Mouse (Mus musculus): ENCODE measurements around the gene Rprd2. TPM values are rescaled to one million over a fixed set of nuclear protein-coding genes. Genes with fewer than 3 reads are reported as not detected.
"Not testable (repeated sequence)": the region's sequence is repeated elsewhere in the genome, so short reads cannot be mapped to it uniquely, and the experiment has no call there.

Rprd2 gene
- 24.6 and 28.5 TPM in 2 replicates for polyA plus RNA-seq (2012; rRNA removed)

DNA sequence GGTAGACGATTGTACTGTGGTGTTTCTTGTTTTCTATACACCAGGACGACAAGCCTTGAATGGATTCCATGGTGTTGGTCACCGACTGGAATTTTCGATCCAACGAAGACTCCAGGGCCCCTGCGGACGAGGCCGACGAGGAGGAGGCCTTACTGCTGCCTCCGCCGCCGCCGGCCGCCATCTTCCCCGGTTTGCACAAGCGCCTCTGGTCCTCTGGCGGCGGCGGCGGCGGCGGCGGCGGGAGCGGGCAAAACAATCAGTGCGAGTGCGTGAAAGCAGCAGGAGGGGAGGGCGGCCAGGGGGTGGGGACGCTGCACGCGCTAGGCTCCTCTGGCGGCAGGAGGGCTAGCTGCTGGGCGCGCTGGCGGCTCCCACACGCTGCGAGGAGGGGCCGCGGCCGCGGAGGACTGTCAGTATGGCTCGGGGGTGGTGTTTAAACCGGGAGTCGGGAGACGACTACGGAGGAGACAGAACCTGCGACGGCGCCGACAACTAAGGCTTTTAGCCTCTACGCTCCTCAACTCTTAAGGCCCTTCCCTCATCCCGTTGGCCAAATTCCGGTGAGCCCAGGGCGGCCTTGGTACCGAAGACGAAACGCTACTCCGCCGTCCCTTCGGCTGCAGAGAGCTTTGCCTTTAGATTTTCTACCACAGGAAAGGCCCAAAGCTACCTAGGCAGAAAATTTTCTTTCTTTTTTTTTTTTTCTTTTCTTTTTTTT lies at the start of gene Rprd2:
TSS of gene Rprd2 (minus strand) at position 293 of the 718 bp plus-strand sequence.
- DNase-seq (ENCODE audit: extremely low spot score in 1 of 2, low spot score in 1 of 2): peak; percentile 45 to 81

DNA sequence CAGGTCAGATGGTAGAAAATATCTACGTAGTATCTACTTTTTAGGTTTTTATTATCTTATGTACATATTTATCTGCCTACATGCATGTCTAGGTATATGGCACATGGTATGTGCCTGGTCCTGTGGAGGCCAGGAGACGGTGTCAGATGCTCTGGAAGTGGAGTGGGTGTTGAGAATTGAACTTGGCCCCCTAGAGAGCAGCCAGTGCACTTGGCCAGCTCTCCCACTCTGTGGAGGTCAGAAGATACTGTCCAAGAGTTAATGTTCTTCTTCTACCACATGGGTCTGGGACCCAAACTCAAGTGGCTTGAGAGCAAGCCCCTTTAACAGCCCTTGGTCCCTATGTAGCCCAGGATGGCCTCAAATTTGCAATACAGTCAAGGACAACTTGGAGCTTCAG lies 48.7 kb upstream of the Rprd2 start:
- no peak for DNase-seq (ENCODE audit: extremely low spot score in 1 of 2, low spot score in 1 of 2)

DNA sequence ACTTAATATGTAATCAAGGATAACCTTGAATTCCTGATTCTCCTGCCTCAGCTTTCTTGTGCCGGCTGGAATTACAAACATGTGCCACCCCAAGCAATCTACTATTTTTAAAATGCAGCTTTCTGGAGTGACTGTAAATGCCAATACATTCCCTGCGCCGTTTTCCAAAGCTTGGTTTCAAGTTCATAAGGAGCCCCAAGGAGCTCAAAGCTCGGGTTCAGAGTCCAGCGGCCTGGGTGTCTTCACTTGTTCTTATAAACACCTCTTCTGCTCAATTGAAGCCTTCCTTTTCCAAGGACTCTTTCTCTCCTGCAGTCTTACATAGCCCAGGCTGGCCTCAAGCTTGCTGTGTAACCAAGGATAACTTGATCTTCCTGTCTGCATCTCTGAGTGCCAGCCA lies 47.4 kb upstream of the Rprd2 start:
- DNase-seq (ENCODE audit: extremely low spot score in 1 of 2, low spot score in 1 of 2): no peak

DNA sequence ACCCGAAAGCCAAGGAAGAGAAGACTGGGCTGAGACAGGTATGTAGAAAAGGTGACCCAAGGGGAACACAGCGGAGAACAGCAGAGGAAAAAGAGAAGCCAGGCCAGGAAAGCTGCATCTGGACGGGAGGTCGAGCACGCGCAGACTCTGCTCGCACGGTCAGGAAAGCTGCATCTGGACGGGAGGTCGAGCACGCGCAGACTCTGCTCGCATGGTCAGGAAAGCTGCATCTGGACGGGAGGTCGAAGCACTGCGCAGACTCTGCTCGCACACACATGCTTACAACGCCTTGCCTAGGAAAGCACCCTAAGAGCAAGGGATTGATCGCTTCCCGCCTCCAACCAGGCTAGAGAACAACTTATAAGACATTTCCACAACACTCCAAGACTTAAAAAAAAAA lies 46.9 kb upstream of the Rprd2 start:
- no peak for DNase-seq (ENCODE audit: extremely low spot score in 1 of 2, low spot score in 1 of 2)

- DNase-seq (ENCODE audit: extremely low spot score in 1 of 2, low spot score in 1 of 2): peak; percentile 86 to 91
These were observed 46.4 kb upstream of the Rprd2 start for GRCm38 (mm10) chr3:95865050-95865449.

- DNase-seq (ENCODE audit: extremely low spot score in 1 of 2, low spot score in 1 of 2): no peak
These were observed 44.9 kb upstream of the Rprd2 start for GRCm38 (mm10) chr3:95863578-95863977.

DNA sequence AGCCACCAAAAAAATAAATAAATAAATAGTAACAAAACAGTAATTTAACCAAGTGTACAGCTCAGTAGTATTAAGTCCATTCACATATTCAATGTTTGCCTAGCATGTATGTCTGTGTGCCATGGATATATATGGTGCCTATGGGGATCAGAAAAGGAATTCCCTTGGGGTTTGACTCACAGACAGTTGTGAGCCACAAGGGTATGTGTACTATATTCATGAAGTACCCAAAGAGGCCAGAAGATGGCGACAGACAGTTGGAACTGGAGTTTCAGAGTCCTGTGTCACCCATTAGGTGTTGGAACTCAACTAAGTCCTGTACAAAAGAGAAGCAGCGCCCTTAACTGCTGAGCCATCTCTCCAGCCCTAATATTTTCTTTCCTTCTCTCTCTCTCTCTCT lies 43.1 kb upstream of the Rprd2 start:
- peak; percentile 46 to 90 for DNase-seq (ENCODE audit: extremely low spot score in 1 of 2, low spot score in 1 of 2)

DNA sequence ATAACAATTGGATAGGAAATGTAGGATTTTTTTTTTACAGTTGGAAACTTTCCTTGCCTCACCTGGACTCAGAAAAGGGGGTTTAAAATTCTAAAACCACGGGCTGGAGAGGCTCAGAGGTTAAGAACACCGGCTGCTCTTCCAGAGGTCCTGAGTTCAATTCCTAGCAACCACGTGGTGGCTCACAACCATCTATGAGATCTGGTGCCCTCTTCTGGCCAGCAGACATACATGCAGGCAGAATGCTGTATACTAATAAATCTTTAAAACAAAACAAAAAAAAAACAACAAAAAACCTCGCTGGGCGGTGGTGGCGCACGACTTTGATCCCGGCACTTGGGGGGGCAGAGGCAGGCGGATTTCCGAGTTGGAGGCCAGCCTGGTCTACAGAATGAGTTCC lies 42.6 kb upstream of the Rprd2 start:
- no peak for DNase-seq (ENCODE audit: extremely low spot score in 1 of 2, low spot score in 1 of 2)

DNA sequence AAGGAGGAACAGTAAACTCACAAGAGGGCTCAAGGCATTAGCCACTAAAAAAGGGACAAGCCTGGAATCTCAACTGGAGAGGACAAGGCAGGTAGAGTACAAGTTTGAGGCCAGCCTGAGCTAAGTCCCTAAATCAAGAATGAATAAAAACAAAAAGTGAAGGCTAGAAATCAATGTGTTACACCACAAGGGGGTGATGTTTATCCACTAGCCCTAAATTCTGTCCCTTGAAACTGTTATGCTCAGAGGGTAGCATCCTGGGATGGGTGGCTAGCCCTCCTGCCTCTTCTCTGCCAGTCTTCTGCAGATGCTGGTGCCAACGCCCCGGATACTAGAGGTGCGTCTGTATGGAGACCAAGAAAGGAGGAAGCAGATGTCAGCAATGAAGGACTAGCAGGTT lies 41.7 kb upstream of the Rprd2 start:
- DNase-seq (ENCODE audit: extremely low spot score in 1 of 2, low spot score in 1 of 2): no peak

- not testable (repeated sequence) for DNase-seq (ENCODE audit: extremely low spot score in 1 of 2, low spot score in 1 of 2)
These were observed 39.6 kb upstream of the Rprd2 start for GRCm38 (mm10) chr3:95858278-95858677.

DNA sequence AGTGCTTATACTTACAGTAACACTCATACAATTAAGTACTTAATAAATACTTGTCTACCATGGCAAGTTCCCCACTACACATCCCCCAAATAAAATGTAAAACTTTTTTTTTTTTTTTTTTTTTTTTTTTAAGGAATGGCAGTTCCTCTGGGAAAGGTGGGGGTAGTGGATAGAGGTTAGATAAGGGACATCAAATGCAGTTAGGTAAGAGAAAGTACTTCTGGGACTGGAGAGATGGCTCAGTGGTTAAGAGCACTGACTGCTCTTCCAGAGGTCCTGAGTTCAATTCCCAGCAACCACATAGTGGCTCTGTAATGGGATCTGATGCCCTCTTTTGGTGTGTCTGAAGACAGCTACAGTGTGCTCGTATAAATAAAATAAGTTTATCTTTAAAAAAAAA lies 38.4 kb upstream of the Rprd2 start:
- DNase-seq (ENCODE audit: extremely low spot score in 1 of 2, low spot score in 1 of 2): not testable (repeated sequence)

- no peak for DNase-seq (ENCODE audit: extremely low spot score in 1 of 2, low spot score in 1 of 2)
These were observed 37.5 kb upstream of the Rprd2 start for GRCm38 (mm10) chr3:95856115-95856514.

- peak; percentile 80 to 96 for DNase-seq (ENCODE audit: extremely low spot score in 1 of 2, low spot score in 1 of 2)
These were observed 36.9 kb upstream of the Rprd2 start, which contains the start of gene Prpf3 for GRCm38 (mm10) chr3:95855502-95856089. Gene Prpf3 (minus strand): TSS chr3:95855885.

- DNase-seq (ENCODE audit: extremely low spot score in 1 of 2, low spot score in 1 of 2): no peak
These were observed 32.7 kb upstream of the Rprd2 start for GRCm38 (mm10) chr3:95851317-95851716.

GRCm38 (mm10) chr3:95850611-95851010 lies 31.9 kb upstream of the Rprd2 start:
- DNase-seq (ENCODE audit: extremely low spot score in 1 of 2, low spot score in 1 of 2): no peak

DNA sequence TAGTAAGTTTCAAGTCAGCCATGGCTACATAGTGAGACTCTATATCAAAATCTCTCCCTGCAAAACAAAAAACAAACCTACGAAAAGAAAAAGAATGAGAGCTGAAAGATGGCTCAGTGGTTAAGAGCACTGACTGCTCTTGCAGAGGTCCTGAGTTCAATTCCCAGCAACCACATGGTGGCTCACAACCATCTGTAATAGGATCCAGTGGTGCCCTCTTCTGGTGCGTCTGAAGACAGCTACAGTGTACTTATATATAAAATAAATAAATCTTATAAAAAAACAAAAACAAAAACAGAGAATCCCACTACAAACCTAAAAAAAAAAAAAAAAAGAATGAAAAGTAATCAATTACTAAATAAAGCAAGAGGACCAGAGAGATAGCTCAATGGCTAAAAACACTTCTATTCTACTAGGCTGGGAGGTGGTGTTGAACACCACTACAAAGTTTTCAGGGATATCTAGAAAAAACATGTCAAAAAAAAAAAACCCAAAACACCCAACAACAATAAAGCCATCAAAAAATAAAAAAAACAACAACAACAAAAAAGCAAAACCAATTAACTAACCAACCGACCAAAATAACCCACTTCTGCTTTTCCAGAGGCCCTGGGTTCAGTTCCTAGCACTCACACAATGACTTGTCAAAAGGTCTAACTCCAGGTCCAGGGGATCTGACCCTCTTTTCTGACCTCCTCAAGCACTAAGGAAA lies 24.0 kb upstream of the Rprd2 start:
- DNase-seq (ENCODE audit: extremely low spot score in 1 of 2, low spot score in 1 of 2): no peak

DNA sequence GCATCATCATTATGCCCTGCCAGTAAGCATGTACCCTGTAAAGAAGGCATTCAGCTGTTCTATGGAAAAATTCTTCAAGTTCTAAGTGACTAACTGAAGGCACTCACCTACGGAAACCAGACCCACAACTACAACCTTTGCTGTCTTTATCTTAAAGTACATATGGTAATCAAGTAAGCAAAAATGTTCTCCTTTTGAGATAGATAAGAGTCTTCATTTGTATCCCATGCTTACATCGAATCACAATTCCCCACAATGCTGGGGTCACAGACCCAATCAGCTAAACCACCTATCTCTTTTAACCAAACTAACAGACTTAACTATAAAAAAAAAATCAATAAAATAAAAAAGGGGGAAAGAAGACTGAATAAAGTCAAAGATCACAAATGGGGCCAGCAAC lies 20.6 kb upstream of the Rprd2 start:
- no peak for DNase-seq (ENCODE audit: extremely low spot score in 1 of 2, low spot score in 1 of 2)

DNA sequence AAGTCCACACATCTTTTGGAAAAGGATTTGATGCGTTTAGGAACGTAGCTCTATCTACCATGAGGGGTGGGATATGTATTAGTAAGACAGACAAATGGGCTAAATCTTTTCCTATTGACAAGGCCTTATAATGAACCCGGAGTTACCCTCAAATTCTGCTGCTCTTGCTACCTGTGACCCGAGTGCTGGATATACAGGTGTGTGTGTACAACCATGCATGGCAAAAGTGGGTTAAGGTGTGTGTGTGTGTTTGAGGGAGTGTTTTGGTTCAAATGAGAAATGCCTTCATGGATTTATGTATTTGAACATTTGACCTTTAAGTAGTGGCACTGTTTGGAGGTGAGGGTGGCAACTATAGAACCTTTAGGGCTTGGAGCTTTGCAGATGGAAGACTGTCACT lies 10.4 kb upstream of the Rprd2 start:
- DNase-seq (ENCODE audit: extremely low spot score in 1 of 2, low spot score in 1 of 2): no peak

DNA sequence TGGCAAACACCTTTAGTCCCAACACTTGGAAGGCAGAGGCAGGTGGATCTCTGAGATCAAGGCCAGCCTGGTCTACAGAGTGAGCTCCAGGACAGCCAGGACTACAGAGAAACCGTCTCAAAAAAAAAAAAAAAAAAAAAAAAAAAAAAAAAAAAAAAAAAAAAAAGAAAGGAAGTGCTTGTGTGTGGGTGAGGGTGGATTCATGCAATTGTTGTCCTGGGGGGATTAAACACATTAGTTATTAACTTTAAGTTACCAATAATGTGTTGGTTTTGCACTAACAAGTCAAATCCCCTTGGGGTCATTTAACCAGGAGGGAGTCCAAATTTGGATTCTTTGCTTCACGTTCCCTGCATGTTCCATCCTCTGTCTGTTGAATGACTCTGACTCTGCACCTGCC lies 7.6 kb upstream of the Rprd2 start:
- DNase-seq (ENCODE audit: extremely low spot score in 1 of 2, low spot score in 1 of 2): no peak

GRCm38 (mm10) chr3:95820046-95821010 lies 1.7 kb upstream of the Rprd2 start:
- no peak for DNase-seq (ENCODE audit: extremely low spot score in 1 of 2, low spot score in 1 of 2)

Data from frontal cortex, adult 2 months (tissue).